Mouse (Mus musculus): ENCODE measurements around the gene Sephs1. TPM values are rescaled to one million over a fixed set of nuclear protein-coding genes. Genes with fewer than 3 reads are reported as not detected.

Gene Sephs1
- 24.9 and 27.2 TPM in 2 replicates for polyA plus RNA-seq (2012; rRNA removed)

DNA sequence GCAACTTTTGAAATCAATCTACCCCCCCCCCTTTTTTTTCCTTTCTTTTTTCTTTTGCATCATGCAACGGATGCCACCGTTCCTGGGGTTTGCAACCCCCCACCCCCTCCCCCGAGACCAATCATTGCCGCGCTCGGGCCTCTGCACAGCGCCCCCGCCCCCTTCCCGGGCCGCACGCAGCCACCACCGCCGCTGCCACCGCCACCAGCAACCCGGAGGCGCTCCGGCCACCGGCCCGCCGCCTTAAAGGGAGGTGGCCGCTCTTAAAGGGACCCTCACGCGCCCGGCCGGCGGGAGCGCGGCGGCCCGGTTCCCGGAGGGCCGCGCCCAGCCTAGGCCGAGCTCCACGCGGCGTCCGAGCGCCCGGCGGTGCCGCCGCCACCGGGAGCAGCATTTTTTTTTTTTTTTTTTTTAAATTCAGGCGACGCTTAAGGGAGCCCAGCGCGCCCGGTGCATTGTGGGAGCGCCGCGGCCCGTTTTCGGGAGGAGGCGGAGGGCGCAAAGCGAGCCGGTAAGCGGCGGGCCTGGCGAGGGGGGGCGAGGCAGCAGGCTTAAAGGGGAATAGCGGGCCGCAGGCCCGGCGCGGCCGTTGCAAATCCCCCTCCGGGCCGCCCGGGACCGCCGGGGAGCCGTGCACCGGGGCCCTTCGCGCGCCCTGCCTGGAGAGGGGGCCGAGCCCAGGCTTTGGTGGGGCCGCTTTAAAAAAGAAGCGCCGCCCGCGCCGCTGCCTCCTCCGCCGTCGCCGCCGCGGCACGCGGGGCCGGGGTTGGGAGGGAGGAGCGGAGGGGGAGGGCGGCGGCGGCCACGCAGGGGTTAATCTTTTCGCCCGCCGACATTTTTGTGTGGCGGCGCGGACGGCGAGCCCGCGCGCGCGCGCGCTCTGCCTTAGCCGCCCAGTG is at the start of gene Sephs1:
Sephs1 (plus strand) TSS at position 215 of the 899 bp plus-strand sequence.
- peak; percentile 89 to 90 for DNase-seq
- Histone ChIP-seq H3K4me1 (ENCODE audit: control insufficient read depth, insufficient read depth, low read length) (peaks cover 7% of the 10 kb centered on the region), H3K27me3 (ENCODE audit: control insufficient read depth, insufficient read depth, low read length) (no peaks in the 10 kb centered on the region), H3K4me3 (replicated peaks; ENCODE audit: insufficient read depth, low read depth, low read length) (peak within 1 kb of the TSS; percentile 99), H3K27ac (ENCODE audit: insufficient read depth, low read length) (peak within 1 kb of the TSS; percentile 99)
- TF ChIP-seq POLR2A (IDR thresholded peaks at IDR 0.05; ENCODE audit: borderline replicate concordance, insufficient read depth, low read length) (0 out of 2 replicates have a peak, but pooled peaks have one; percentile 14), CTCF (IDR thresholded peaks at IDR 0.05; ENCODE audit: borderline replicate concordance, insufficient read depth, low read depth, low read length) (no peak)
- under 1% methylated on average over 103 of the region's 115 CpGs for WGBS

DNA sequence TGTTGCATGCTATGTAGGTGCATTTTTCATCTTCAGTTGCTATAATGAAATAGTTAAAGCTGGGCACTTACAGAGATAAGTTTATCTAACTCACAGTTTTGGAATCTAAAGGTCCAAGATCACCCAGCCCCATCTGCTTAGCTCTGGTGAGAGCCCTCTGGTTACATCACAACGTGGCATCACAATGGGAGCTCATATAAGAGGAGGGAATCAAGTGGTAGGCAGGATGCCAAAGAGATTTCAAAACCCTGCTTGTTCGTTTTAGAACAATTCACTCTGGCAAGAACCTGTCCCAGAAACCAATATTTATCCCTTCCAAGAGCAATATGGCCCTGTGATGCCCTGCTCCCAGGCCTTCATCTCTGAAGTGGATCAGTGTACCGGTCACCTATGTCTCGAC is 49.2 kb upstream of the Sephs1 start:
- H3K27ac ChIP-seq (ENCODE audit: insufficient read depth, low read length) = no peak overlapping the region
- H3K27me3 ChIP-seq (ENCODE audit: control insufficient read depth, insufficient read depth, low read length) = no peaks in the 10 kb centered on the region
- TF ChIP-seq POLR2A (IDR thresholded peaks at IDR 0.05; ENCODE audit: borderline replicate concordance, insufficient read depth, low read length) = no peak
- no peak for TF ChIP-seq CTCF (IDR thresholded peaks at IDR 0.05; ENCODE audit: borderline replicate concordance, insufficient read depth, low read depth, low read length)
- WGBS = 49% methylated on average over 4 of the region's 4 CpGs
- no peaks in the 10 kb centered on the region for H3K4me1 ChIP-seq (ENCODE audit: control insufficient read depth, insufficient read depth, low read length)
- no peak overlapping the region for H3K4me3 ChIP-seq (replicated peaks; ENCODE audit: insufficient read depth, low read depth, low read length)
- no peak for DNase-seq

DNA sequence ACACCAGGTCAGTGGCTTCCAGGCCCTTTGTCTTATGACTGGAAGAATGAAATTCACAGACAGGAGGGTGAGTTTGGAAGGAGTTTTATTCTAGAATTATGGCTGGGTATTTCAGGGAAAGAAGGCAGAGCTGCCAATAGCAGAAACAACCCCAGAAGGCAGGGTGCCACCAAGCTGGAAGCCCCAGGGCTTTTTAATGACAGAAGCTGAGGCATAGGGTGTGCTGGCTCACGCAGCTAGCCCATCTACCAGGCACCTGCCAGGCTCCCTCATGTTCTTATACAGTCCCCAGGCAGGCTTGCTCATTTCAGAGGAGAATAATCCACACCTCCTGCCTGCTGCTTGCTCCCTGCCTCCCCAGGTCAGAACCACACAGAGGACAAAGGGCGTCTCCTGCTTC is 31.9 kb upstream of the Sephs1 start:
- no peak overlapping the region for H3K27ac ChIP-seq (ENCODE audit: insufficient read depth, low read length)
- no peak for TF ChIP-seq POLR2A (IDR thresholded peaks at IDR 0.05; ENCODE audit: borderline replicate concordance, insufficient read depth, low read length)
- no peak for TF ChIP-seq CTCF (IDR thresholded peaks at IDR 0.05; ENCODE audit: borderline replicate concordance, insufficient read depth, low read depth, low read length)
- no peaks in the 10 kb centered on the region for H3K4me1 ChIP-seq (ENCODE audit: control insufficient read depth, insufficient read depth, low read length)
- no peaks in the 10 kb centered on the region for H3K27me3 ChIP-seq (ENCODE audit: control insufficient read depth, insufficient read depth, low read length)
- no peak overlapping the region for H3K4me3 ChIP-seq (replicated peaks; ENCODE audit: insufficient read depth, low read depth, low read length)
- WGBS = 73% methylated on average over 2 of the region's 2 CpGs
- DNase-seq = no peak

DNA sequence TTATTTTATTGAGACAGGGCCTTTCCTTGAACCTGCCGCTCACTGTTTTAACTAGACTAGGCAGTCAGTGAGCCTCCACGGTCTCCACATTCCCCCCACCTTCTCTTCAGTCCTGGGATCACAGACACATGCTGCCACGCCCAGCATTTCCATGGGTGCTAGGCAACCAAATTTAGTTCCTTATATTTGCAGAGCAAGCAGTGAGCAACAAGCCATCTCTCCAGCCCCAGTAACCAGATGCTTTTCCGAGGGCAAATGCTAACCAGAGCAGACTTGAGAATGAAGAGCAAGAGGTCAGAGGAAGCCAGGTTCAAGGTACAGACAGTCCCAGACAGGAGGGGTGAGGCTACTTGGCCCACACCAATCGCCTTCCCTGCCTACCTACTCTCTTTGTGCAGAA is 24.2 kb upstream of the Sephs1 start:
- Histone ChIP-seq H3K27me3 (ENCODE audit: control insufficient read depth, insufficient read depth, low read length) (no peaks in the 10 kb centered on the region), H3K4me1 (ENCODE audit: control insufficient read depth, insufficient read depth, low read length) (peaks cover 11% of the 10 kb centered on the region), H3K27ac (ENCODE audit: insufficient read depth, low read length) (no peak overlapping the region), H3K4me3 (replicated peaks; ENCODE audit: insufficient read depth, low read depth, low read length) (no peak overlapping the region)
- no peak for DNase-seq
- WGBS = 90% methylated on average over 5 of the region's 5 CpGs
- no peak for TF ChIP-seq POLR2A (IDR thresholded peaks at IDR 0.05; ENCODE audit: borderline replicate concordance, insufficient read depth, low read length)
- TF ChIP-seq CTCF (IDR thresholded peaks at IDR 0.05; ENCODE audit: borderline replicate concordance, insufficient read depth, low read depth, low read length) = no peak

DNA sequence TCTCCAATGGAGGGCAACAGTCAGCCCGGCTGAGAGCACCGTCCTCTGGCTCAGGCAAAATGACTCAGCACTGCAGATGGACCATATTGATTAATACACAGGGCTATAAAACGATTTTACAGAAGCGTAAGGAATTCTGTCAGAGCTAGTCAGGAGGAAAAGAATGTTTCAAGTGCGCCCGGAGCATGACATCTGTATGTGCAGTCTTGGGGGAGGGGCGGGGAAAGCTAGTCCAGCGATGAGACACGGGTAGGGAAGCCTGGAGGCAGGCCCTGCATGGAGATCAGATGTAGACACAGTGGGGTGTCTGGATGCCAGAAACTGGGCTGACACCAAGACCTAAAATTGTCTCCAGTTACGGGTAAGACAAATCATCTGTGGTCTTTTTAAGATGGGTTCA is 23.2 kb upstream of the Sephs1 start:
- TF ChIP-seq POLR2A (IDR thresholded peaks at IDR 0.05; ENCODE audit: borderline replicate concordance, insufficient read depth, low read length) = no peak
- no peak for TF ChIP-seq CTCF (IDR thresholded peaks at IDR 0.05; ENCODE audit: borderline replicate concordance, insufficient read depth, low read depth, low read length)
- H3K4me3 ChIP-seq (replicated peaks; ENCODE audit: insufficient read depth, low read depth, low read length) = no peak overlapping the region
- WGBS = 24% methylated on average over 10 of the region's 10 CpGs
- peaks cover 11% of the 10 kb centered on the region for H3K4me1 ChIP-seq (ENCODE audit: control insufficient read depth, insufficient read depth, low read length)
- no peak overlapping the region for H3K27ac ChIP-seq (ENCODE audit: insufficient read depth, low read length)
- DNase-seq = no peak
- H3K27me3 ChIP-seq (ENCODE audit: control insufficient read depth, insufficient read depth, low read length) = no peaks in the 10 kb centered on the region

DNA sequence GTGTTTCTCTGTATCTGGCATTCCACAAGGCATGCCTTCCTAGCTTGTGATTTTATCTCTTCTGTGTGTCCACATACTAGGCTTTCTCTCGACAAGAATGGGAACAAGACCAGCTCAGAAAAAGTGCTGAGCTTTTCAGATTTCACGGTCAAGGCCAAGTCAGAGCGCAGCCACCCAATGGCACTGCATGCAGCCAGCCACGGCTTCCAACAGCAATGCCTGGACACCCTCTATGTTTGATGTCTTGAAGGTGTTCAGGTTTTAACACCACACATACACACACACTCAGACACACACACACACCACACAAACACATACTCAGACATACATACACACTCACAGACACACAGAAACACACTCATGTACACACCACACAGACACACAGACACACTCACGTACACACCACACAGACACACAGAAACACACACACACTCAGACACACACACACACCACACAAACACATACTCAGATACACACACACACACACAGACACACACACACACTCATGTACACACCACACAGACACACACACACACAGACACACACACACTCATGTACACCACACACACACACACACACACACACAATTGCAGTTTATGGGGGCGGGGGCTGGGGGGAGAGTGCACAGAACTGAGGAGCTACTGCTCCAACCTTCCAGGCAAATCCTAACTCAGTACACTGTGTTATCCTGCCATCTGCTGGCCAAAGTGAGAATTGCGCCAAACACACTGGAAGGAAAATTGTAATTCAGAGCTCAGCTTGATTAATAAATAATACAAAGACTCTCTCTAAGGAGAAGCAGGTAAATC is 17.2 kb upstream of the Sephs1 start:
- Histone ChIP-seq H3K4me3 (replicated peaks; ENCODE audit: insufficient read depth, low read depth, low read length) (no peak overlapping the region), H3K27ac (ENCODE audit: insufficient read depth, low read length) (no peak overlapping the region), H3K4me1 (ENCODE audit: control insufficient read depth, insufficient read depth, low read length) (peaks cover 2% of the 10 kb centered on the region), H3K27me3 (ENCODE audit: control insufficient read depth, insufficient read depth, low read length) (no peaks in the 10 kb centered on the region)
- peak; percentile 41 to 77 for DNase-seq
- TF ChIP-seq CTCF (IDR thresholded peaks at IDR 0.05; ENCODE audit: borderline replicate concordance, insufficient read depth, low read depth, low read length) (peak; percentile 78), POLR2A (IDR thresholded peaks at IDR 0.05; ENCODE audit: borderline replicate concordance, insufficient read depth, low read length) (no peak)
- 33% methylated on average over 7 of the region's 7 CpGs for WGBS

- no peak for DNase-seq
- WGBS = 51% methylated on average over 9 of the region's 9 CpGs
- TF ChIP-seq POLR2A (IDR thresholded peaks at IDR 0.05; ENCODE audit: borderline replicate concordance, insufficient read depth, low read length) (no peak), CTCF (IDR thresholded peaks at IDR 0.05; ENCODE audit: borderline replicate concordance, insufficient read depth, low read depth, low read length) (no peak)
These were observed 16.5 kb upstream of the Sephs1 start for GRCm38 (mm10) chr2:4864817-4865296.

More at GRCm38 (mm10) chr2:4864817-4865296, 16.5 kb upstream of the Sephs1 start:
- no peak overlapping the region for H3K4me3 ChIP-seq (replicated peaks; ENCODE audit: insufficient read depth, low read depth, low read length)
- no peaks in the 10 kb centered on the region for H3K27me3 ChIP-seq (ENCODE audit: control insufficient read depth, insufficient read depth, low read length)
- H3K4me1 ChIP-seq (ENCODE audit: control insufficient read depth, insufficient read depth, low read length) = no peaks in the 10 kb centered on the region
- H3K27ac ChIP-seq (ENCODE audit: insufficient read depth, low read length) = no peak overlapping the region
